Mouse (Mus musculus) intestine, embryonic 14.5 days (tissue): Measurements from ENCODE around the gene Cyp24a1. TPM values are rescaled to one million over a fixed set of nuclear protein-coding genes. Genes with fewer than 3 reads are reported as not detected.

Experiments used
- ATAC-seq: fragments of 200-750 bp; cut with Nextera tagmentation; replicated peaks from 2 replicates; pipeline ENCODE4 v1.8.0; 2017; ENCODE audit warnings: low read depth, moderate number of reproducible peaks, moderate TSS enrichment, moderate library complexity; ENCODE audit not compliant: low FRiP score, low TSS enrichment
- DNase-seq: peaks from one replicate; pipeline ENCODE4 v3.0.0-alpha.2; 2018; ENCODE audit warnings: low spot score
- H3K27ac ChIP-seq: fragments of 300-500 bp; sonication (generic); 2 replicates; pipeline ENCODE4 v1.5.1; 2014; ENCODE audit warnings: low read depth, mild to moderate bottlenecking, control low read depth
- H3K27me3 ChIP-seq: fragments of 300-500 bp; sonication (generic); replicated peaks from 2 replicates; pipeline ENCODE4 v1.6.1; 2014; ENCODE audit warnings: low read length, control low read depth; ENCODE audit not compliant: control insufficient read depth, insufficient read depth
- H3K36me3 ChIP-seq: fragments of 300-500 bp; sonication (generic); 2 replicates; pipeline ENCODE4 v1.6.1; 2014; ENCODE audit warnings: low read length, control low read depth; ENCODE audit not compliant: control insufficient read depth, insufficient read depth
- H3K4me1 ChIP-seq: fragments of 300-500 bp; sonication (generic); replicated peaks from 2 replicates; pipeline ENCODE4 v1.6.1; 2014; ENCODE audit warnings: low read length, control low read depth, mixed read lengths; ENCODE audit not compliant: control insufficient read depth, insufficient read depth
- H3K4me2 ChIP-seq: fragments of 300-500 bp; sonication (generic); 2 replicates; pipeline ENCODE4 v1.6.1; 2014; ENCODE audit warnings: low read length
- H3K4me3 ChIP-seq: fragments of 300-500 bp; sonication (generic); 2 replicates; pipeline ENCODE4 v1.5.1; 2014; ENCODE audit warnings: low read depth, low read length, control low read depth, mixed read lengths
- H3K9ac ChIP-seq: fragments of 300-500 bp; sonication (generic); 2 replicates; pipeline ENCODE4 v1.6.1; 2014; ENCODE audit warnings: mild to moderate bottlenecking, low read length
- H3K9me3 ChIP-seq: fragments of 300-500 bp; sonication (generic); 2 replicates; pipeline ENCODE4 v1.6.1; 2016; ENCODE audit warnings: low read length, control low read depth; ENCODE audit not compliant: control insufficient read depth
- whole genome bisulfite sequencing: fragments of 180-500 bp; shearing (Covaris S2); extraction: QIAGEN DNeasy Blood & Tissue Kit; methylation state at CpG from one replicate; pipeline ENCODE4 v1.1.7; 2014; 5-methylcytosine and 5-hydroxymethylcytosine counted together
- polyA plus RNA-seq: library from polyadenylated mRNA; unstranded; fragments of >200 nt; fragmentation: Nextera tagmentation; extraction: Ambion mirVana; gene quantifications from 2 replicates; pipeline ENCODE4 v1.2.1, GENCODE M21; 2014

Gene Cyp24a1
- polyA plus RNA-seq, 1 experiment from 2014 or later: not detected

GRCm38 (mm10) chr2:170442535-170442934 lies 54.4 kb downstream of the Cyp24a1 start:
- H3K9ac ChIP-seq: no peak overlapping the region
- no peaks in the 10 kb centered on the region for H3K4me1 ChIP-seq
- DNase-seq (no peak), ATAC-seq (no peak)
- H3K9me3 ChIP-seq: no peaks in the 10 kb centered on the region
- no peaks in the 10 kb centered on the region for H3K36me3 ChIP-seq
- H3K4me3 ChIP-seq: no peak overlapping the region
- no peak overlapping the region for H3K4me2 ChIP-seq
- H3K27ac ChIP-seq: no peak overlapping the region
- 80% methylated on average over 3 of the region's 3 CpGs for WGBS
- no peaks in the 10 kb centered on the region for H3K27me3 ChIP-seq

- H3K4me2 ChIP-seq: no peak overlapping the region
- H3K9me3 ChIP-seq: no peaks in the 10 kb centered on the region
- H3K9ac ChIP-seq: no peak overlapping the region
- DNase-seq (no peak), ATAC-seq (no peak)
- H3K4me3 ChIP-seq: no peak overlapping the region
- no peak overlapping the region for H3K27ac ChIP-seq
- WGBS: 46% methylated on average over 13 of the region's 13 CpGs
- no peaks in the 10 kb centered on the region for H3K36me3 ChIP-seq
- H3K27me3 ChIP-seq: no peaks in the 10 kb centered on the region
- H3K4me1 ChIP-seq: no peaks in the 10 kb centered on the region
Observed at GRCm38 (mm10) chr2:170438782-170439181, 58.2 kb downstream of the Cyp24a1 start.

- no peak for DNase-seq
- Histone ChIP-seq H3K27me3 (no peaks in the 10 kb centered on the region), H3K4me3 (no peak overlapping the region), H3K4me2 (no peak overlapping the region), H3K36me3 (no peaks in the 10 kb centered on the region), H3K9ac (no peak overlapping the region), H3K9me3 (no peaks in the 10 kb centered on the region), H3K27ac (no peak overlapping the region), H3K4me1 (no peaks in the 10 kb centered on the region)
- ATAC-seq: no peak
- WGBS: 69% methylated on average over 4 of the region's 4 CpGs
Observed at GRCm38 (mm10) chr2:170436204-170436603, 60.7 kb downstream of the Cyp24a1 start.

Other genes with a start within 250 kb of the Cyp24a1 start
- 1.8 and 1.9 TPM in 2 replicates for gene Bcas1, start 69.3 kb downstream of the Cyp24a1 start, polyA plus RNA-seq
- gene Pfdn4, start 717 bp downstream of the Cyp24a1 start, polyA plus RNA-seq: 68.1 and 77.6 TPM in 2 replicates
- not detected in 2 replicates for gene 4930470P17Rik, start 104.9 kb upstream of the Cyp24a1 start, polyA plus RNA-seq
- gene Dok5, start 234.7 kb upstream of the Cyp24a1 start, polyA plus RNA-seq: 1.6 and 2.4 TPM in 2 replicates